In genomic region chr17:65613142-65613462, GRCm38 (mm10) we compare ENCODE assay signal across 7 mouse cellular contexts. TPM values are rescaled to one million over a fixed set of nuclear protein-coding genes. Genes with fewer than 3 reads are reported as not detected.
A peak's percentile ranks its signal among the peaks of the same experiment; 100 is the strongest.
DNase-seq lines count a peak whose midpoint lies in the region; ATAC-seq lines count a peak whose summit lies in the region.

No protein-coding gene starts in this region.

- peaks cover 3% of the 10 kb centered on the region for H3K36me3 ChIP-seq in megakaryocyte, embryonic 14.5 days (replicated peaks; ENCODE audit: low read length)
- H3K36me3 ChIP-seq in erythroblast, embryonic 14.5 days (ENCODE audit: control insufficient read depth), result peaks cover 19% of the 10 kb centered on the region
- H3K36me3 ChIP-seq in limb, embryonic 13.5 days, result no peaks in the 10 kb centered on the region
- H3K36me3 ChIP-seq in stomach, embryonic 14.5 days (ENCODE audit: control insufficient read depth, insufficient read depth, low read length), result no peaks in the 10 kb centered on the region

- WGBS in limb, embryonic 13.5 days, result 0% methylated on average over 33 of the region's 42 CpGs
- under 1% methylated on average over 25 of the region's 42 CpGs for WGBS in stomach, embryonic 14.5 days

- H3K4me3 ChIP-seq in megakaryocyte, embryonic 14.5 days (replicated peaks), result peak overlapping the region; percentile 99
- H3K4me3 ChIP-seq in erythroblast, embryonic 14.5 days (replicated peaks), result peak overlapping the region; percentile 99
- peak overlapping the region; percentile 89 for H3K4me3 ChIP-seq in limb, embryonic 13.5 days
- peak overlapping the region; percentile 97 for H3K4me3 ChIP-seq in stomach, embryonic 14.5 days (ENCODE audit: low read depth, low read length)

- no peaks in the 10 kb centered on the region for H3K27me3 ChIP-seq in megakaryocyte, embryonic 14.5 days (replicated peaks)
- H3K27me3 ChIP-seq in erythroblast, embryonic 14.5 days (ENCODE audit: control insufficient read depth), result peaks cover 2% of the 10 kb centered on the region; the same call in 1 of the 2 replicates
- H3K27me3 ChIP-seq in limb, embryonic 13.5 days, result no peaks in the 10 kb centered on the region
- no peaks in the 10 kb centered on the region for H3K27me3 ChIP-seq in stomach, embryonic 14.5 days (ENCODE audit: control insufficient read depth, insufficient read depth, low read length)

- DNase-seq in spleen, postnatal 14 days (ENCODE audit: low spot score in 2 of 2), result no peak
- no peak for DNase-seq in B cell, adult 2 months

- H3K4me1 ChIP-seq in megakaryocyte, embryonic 14.5 days, result peaks cover 41% of the 10 kb centered on the region
- H3K4me1 ChIP-seq in erythroblast, embryonic 14.5 days (ENCODE audit: control insufficient read depth), result peaks cover 50% of the 10 kb centered on the region
- H3K4me1 ChIP-seq in limb, embryonic 13.5 days, result peaks cover 27% of the 10 kb centered on the region
- H3K4me1 ChIP-seq in stomach, embryonic 14.5 days (ENCODE audit: control insufficient read depth, insufficient read depth, low read length), result peaks cover 23% of the 10 kb centered on the region; the same call in 1 of the 2 replicates

- H3K9me3 ChIP-seq in megakaryocyte, embryonic 14.5 days, result no peaks in the 10 kb centered on the region
- no peaks in the 10 kb centered on the region for H3K9me3 ChIP-seq in erythroblast, embryonic 14.5 days (ENCODE audit: control insufficient read depth, low read length)
- H3K9me3 ChIP-seq in limb, embryonic 13.5 days, result no peaks in the 10 kb centered on the region
- H3K9me3 ChIP-seq in stomach, embryonic 14.5 days (ENCODE audit: control insufficient read depth, low read depth, low read length), result no peaks in the 10 kb centered on the region

- peak overlapping the region; percentile 99 for H3K27ac ChIP-seq in limb, embryonic 13.5 days
- peak overlapping the region; percentile 100 for H3K27ac ChIP-seq in stomach, embryonic 14.5 days (ENCODE audit: low read length)

- H3K4me2 ChIP-seq in limb, embryonic 13.5 days (replicated peaks), result peak overlapping the region; percentile 83
- H3K4me2 ChIP-seq in stomach, embryonic 14.5 days (replicated peaks; ENCODE audit: low read depth, low read length), result no peak overlapping the region

- peak overlapping the region; percentile 98 for H3K9ac ChIP-seq in limb, embryonic 13.5 days
- peak overlapping the region; percentile 99 for H3K9ac ChIP-seq in stomach, embryonic 14.5 days (replicated peaks; ENCODE audit: low read depth, low read length)

- ATAC-seq in megakaryocyte, adult 5-6 weeks (ENCODE audit: poor library complexity, severe bottlenecking), result no peak
- ATAC-seq in limb, embryonic 13.5 days (ENCODE audit: low FRiP score, low read depth), result peak; percentile 68
- ATAC-seq in stomach, embryonic 14.5 days (ENCODE audit: insufficient number of reproducible peaks, insufficient read depth, low FRiP score, low read depth), result peak; percentile 62

RNA-seq across cellular contexts. Expression of gene Vapa, which starts 0.3 kb away (rescaled TPM):
- polyA plus RNA-seq in megakaryocyte, embryonic 14.5 days (2012; ENCODE audit: insufficient read depth, low replicate concordance), result 91.1 and 360 TPM in 2 replicates
- 169 and 178 TPM in 2 replicates for total RNA-seq in megakaryocyte, adult 5-6 weeks (2015)
- 110 and 122 TPM in 2 replicates for total RNA-seq in megakaryocyte, adult 5-6 weeks (2017)
- polyA plus RNA-seq in erythroblast, embryonic 14.5 days (2012), result 3.1 and 3.7 TPM in 2 replicates
- polyA plus RNA-seq in limb, embryonic 13.5 days (2015; fragmentation: Nextera tagmentation; extraction: Ambion mirVana), result 172 and 179 TPM in 2 replicates
- polyA plus RNA-seq in stomach, embryonic 14.5 days (2014; fragmentation: Nextera tagmentation; extraction: Ambion mirVana), result 182 and 194 TPM in 2 replicates

RNA-seq across cellular contexts. Expression of gene Txndc2, which starts 28.9 kb away (rescaled TPM):
- polyA plus RNA-seq in megakaryocyte, embryonic 14.5 days (2012; ENCODE audit: insufficient read depth, low replicate concordance), result not detected in 2 replicates
- not detected in 2 replicates for total RNA-seq in megakaryocyte, adult 5-6 weeks (2015)
- total RNA-seq in megakaryocyte, adult 5-6 weeks (2017), result not detected in 2 replicates
- polyA plus RNA-seq in erythroblast, embryonic 14.5 days (2012), result not detected in 2 replicates
- 0.10 TPM in 1 of 2 replicates, not detected in the other for polyA plus RNA-seq in limb, embryonic 13.5 days (2015; fragmentation: Nextera tagmentation; extraction: Ambion mirVana)
- polyA plus RNA-seq in stomach, embryonic 14.5 days (2014; fragmentation: Nextera tagmentation; extraction: Ambion mirVana), result 0.14 TPM in 1 of 2 replicates, not detected in the other

Comparison
In these comparisons a context has a peak if more than half of its experiments do, and no peak if none do; other contexts are left out.
1. RNA of gene Vapa, which starts 0.3 kb away (polyA plus RNA-seq): 182 to 194 TPM in stomach, embryonic 14.5 days, 172 to 179 TPM in limb, embryonic 13.5 days and 91.1 to 360 TPM in megakaryocyte, embryonic 14.5 days; 3.1 to 3.7 TPM in erythroblast, embryonic 14.5 days; every median in the first group is over 10 times any median in the second.
2. Peak in every context shown above with its lines, with median percentiles within 50 percentile points of each other: H3K4me3 ChIP-seq.